Mouse (Mus musculus): ENCODE results near the gene Ptprd.

DNA sequence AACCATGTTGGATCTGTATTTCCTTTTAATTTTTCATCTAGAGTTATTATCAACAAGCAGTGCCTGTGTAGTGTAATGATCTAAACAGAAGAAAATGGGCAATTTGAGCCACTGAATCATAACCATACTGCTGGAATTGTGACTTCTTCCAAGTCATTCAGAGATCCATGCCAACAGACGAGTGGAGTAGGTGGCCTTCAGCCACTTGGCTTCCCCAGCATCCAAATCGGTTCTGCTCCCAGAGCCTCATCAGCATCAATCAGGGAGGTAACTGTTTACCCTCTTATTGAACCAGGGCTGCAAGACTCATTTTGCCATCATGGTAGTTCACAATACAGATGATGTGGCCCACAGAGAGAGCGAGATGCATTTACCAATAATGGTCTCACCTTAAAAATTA lies 1536.0 kb downstream of the Ptprd start:
- no peak for TF ChIP-seq CTCF (IDR thresholded peaks at IDR 0.05; ENCODE audit: low read depth)
- no peak for TF ChIP-seq EP300 (optimal IDR thresholded peaks at IDR 0.05)

All from stomach, postnatal 0 days (tissue).